Mouse (Mus musculus) left cerebral cortex, postnatal 10 days (tissue): ENCODE results near the gene Olfr553. TPM values are rescaled to one million over a fixed set of nuclear protein-coding genes. Genes with fewer than 3 reads are reported as not detected.
"Not testable (repeated sequence)": the region's sequence is repeated elsewhere in the genome, so short reads cannot be mapped to it uniquely, and the experiment has no call there.

Experiments
- DNase-seq, 2 experiments: peaks; one replicate each; pipeline ENCODE4 v3.0.0; 2021 to 2022; ENCODE audit warnings: low spot score in 2 of 2, mixed read lengths in 1 of 2; ENCODE audit errors: extremely low spot score in 1 of 2
- intact Hi-C: fragments of 180-260 bp; cut with DNase I; formaldehyde crosslinking; loops from one replicate; pipeline ENCODE4 v1.15.1; 2025
- total RNA-seq, 2 experiments: library from RNA; stranded (reverse); gene quantifications; 2 replicates each; pipeline ENCODE4 v1.2.3; 2021

The Olfr553 gene
- not detected for total RNA-seq

DNA sequence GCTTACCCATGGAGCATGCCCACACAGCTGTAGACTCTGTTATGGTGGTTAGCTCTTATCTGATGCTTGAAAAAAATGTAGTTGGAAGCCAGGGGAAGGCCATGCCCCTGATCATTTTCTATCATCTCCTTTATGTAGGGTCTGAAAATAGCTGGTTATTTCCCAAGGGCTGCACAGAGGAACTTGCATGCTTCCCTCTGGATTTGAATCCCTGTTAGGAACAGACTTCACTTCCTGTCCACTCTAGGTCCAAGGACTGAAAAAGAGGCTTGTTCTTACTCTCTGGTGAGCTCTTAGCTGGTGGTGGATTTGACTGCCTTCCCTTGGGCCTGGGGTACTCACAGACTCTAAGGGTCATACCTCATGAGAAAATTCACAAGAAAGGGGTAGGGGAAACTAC is at the start of gene Olfr553:
TSS of gene Olfr553 (minus strand) at position 101 of the 400 bp plus-strand sequence.
- DNase-seq, result no peak
- intact Hi-C loops, result no loop called here

DNA sequence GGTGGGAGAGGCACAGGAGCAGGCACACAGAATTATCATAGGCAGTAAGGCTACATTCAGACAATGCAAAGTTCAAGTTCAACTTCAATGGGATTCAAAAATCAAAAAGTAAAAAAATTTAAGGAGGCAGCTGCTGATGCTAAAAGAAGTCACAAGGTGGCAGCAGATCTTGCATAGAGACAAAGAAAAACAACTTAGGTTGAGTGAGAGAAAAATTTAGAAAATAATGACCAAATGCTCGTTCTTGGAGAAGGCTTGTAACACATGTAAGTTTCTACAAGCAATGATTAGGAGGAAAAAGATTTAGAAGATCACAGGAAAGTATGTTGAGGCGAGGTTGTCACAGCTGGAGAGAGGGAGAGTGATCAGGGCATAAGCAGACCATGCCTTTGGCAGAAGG is 47.4 kb upstream of the Olfr553 start:
- DNase-seq, result peak in 1 of 2 experiments; percentile 8

DNA sequence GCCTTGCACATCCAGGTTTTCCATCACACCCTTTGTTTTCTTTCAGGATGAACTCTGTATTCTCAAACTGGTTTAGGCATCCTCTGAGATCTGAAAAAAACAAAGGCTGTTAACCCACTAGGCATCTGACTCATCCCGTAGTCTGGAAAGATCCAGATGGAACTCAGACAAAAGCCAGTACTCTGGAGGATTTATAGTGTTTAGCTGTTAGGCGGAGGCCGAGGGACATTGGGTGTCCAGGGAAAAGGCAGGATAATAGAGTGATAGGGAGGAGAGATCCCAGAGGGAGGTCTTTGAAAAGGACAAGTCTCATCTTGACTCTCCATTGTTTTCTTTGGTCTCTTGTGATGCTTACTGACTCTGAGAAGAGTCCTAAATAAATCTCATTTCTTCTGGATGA is 46.6 kb upstream of the Olfr553 start, which contains the start of gene Olfr556:
TSS of gene Olfr556 (plus strand) at position 301 of the 400 bp plus-strand sequence.
- intact Hi-C loops, result loop anchor here (2.0 kb wide), 1 partner anchor 254 kb away; no protein-coding TSS in a partner anchor
- no peak for DNase-seq

More for the DNA sequence above, 47.4 kb upstream of the Olfr553 start:
- intact Hi-C loops, result loop anchor here (2.0 kb wide), 1 partner anchor 253 kb away; no protein-coding TSS in a partner anchor

DNA sequence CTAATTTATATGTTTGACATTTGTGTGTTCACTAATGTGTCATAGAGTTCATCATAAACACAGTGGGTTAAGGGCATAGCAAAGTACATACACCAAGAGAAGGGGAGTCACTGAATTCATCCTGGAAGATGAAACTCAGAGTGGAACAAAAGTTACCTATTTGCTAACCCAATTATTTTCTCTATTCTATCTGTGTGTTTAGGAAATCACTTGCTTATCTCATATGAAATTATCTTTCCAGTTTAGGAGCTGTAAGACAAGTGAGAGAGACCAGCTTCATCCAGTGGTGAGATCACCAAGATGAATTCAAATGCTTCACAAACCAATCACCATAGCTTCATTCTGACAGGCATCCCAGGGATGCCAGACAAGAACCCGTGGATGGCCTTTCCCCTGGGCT is 40.5 kb upstream of the Olfr553 start, which contains the start of gene Olfr555:
TSS of gene Olfr555 (plus strand) at position 301 of the 400 bp plus-strand sequence.
- DNase-seq, result no peak
- intact Hi-C loops, result loop anchor here (10.0 kb wide), 1 partner anchor 1216 kb away; no protein-coding TSS in a partner anchor

DNA sequence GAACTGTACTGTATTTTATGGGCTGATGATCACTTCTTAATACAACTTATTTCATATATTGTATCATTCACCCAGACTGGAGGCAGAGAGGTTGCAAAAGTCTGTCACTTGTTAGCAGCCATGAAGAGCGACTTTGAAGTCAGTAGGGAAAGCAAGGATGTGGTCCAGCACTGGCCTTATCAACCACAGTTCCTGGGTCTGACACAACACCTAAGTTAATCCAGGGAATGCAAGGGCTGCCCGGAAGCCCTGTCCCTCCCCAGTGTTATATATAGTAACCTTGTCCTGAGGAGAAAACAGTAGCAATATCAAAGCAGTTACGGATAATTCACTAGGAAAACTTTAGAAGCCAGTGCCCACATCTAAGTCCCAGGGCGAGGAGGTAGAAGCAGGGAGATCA is 26.9 kb upstream of the Olfr553 start:
- intact Hi-C loops, DNase-seq: not testable (repeated sequence)

DNA sequence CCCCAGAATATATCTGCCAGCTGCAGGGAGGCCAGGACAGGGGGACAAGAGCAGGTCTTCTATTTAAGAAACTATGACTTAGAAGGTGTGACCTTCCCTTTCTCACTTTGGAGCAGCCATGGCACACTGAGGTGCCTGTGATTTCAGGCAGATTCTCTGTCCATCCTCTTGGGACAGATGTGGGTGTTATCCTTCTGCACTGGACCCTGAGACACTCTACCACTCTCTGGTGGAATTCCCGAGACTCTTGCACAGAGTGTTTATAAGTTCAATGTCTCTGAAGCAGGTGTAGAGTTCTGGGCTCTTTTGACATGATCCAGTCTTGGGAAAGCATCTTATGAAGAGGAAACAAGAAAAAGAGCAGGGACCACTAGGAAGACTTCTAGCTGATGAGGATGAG is 20.1 kb upstream of the Olfr553 start, which contains the start of gene Olfr554:
TSS of gene Olfr554 (plus strand) at position 301 of the 400 bp plus-strand sequence.
- DNase-seq, result no peak
- intact Hi-C loops, result loop anchor here (5.0 kb wide), 1 partner anchor 131 kb away; no protein-coding TSS in a partner anchor

DNA sequence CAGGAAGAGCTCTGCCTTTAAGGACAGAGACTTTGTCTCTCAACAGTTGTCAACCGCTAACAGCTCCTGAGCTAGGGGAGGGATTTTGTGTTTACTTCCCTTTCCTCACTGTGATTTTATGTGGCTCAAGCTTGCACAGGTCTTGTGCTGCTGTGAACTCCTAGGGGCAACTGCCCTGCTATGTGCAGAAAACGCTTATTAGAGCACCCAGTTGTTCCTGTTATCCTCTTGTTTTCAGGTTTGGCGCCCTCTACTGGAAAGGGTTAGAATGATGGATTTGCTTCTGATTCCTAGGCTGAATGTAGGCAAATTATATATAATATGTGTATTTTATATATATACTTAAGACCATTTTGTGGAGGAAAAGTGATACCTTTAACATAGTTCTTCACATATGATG is 18.6 kb upstream of the Olfr553 start:
- no peak for DNase-seq
- intact Hi-C loops, result loop anchor here (5.0 kb wide), 1 partner anchor 129 kb away; no protein-coding TSS in a partner anchor

DNA sequence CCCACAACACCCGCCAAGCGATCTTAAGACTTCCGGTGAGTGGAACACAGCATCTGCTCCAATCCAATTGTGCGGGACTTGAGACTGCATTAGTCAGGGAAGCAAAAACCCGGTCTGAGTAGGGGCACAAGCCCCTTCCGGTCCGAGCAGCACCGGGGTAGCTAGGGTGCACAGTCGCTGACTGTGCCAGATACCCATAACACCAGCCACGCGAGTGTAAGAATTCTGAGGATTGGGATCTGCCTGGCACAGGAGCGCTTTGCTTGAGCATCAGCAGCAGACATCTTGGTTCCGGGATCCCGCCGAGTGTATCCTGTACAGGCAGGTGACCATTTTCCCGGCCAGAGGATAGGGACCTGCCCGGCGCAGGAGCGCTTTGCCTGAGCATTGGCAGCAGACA is 2.4 kb upstream of the Olfr553 start:
- DNase-seq, intact Hi-C loops: not testable (repeated sequence)

DNA sequence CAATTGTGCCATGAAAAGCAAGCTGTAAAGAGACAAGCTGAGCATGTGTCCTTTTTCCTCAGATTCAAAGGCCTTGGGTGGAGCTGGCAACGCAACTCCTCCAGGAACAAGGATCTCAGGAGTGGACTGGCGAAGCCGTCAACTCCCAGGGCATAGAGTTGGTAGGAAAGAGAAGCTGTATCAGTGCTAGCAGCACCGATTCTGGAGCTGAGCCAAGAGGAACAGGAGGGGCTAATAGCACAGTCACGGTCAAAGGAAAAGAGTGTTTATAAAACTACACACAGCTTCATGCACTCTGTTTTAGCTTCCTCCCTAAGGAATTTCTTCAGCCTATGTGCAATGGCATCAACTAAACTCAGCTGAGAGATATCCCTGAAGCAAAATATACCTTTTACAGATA is 1.6 kb upstream of the Olfr553 start:
- intact Hi-C loops, result no loop called here
- peak in 1 of 2 experiments; percentile 40 for DNase-seq

DNA sequence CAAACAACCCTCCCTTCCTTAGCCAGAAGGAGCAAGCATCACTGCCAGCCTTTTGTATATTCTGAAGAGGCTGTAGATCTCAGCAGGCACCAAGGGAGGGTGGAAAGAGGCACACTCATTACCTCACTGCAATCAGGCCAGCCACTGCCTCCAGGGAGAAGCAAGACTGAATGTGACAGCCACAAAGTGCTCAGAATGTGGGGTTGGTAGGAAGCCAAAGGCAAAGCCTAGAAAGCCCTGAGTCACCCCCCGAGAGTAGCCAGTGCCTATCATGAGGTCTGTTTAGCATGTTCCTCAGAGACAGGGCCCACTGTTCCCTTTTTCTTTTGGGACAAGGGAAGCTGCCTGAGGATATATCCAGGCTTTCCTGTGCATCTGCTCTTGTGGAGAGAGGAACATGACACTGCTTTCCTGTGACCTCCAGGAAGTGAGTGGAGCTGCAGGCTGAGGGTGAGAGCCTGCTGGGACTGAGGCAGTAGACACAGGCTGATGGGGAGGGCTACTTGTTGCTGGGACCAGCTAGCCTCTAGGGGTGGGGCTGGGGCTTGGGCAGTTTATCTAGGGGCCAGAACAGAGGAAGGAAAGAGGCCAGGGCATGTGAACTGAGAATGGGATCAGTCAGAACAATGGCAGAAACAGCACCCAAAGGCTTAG is 20.5 kb downstream of the Olfr553 start, which contains the start of gene Olfr552:
TSS of gene Olfr552 (plus strand) at position 393 of the 654 bp plus-strand sequence.
- intact Hi-C loops, result no loop called here
- DNase-seq, result no peak

DNA sequence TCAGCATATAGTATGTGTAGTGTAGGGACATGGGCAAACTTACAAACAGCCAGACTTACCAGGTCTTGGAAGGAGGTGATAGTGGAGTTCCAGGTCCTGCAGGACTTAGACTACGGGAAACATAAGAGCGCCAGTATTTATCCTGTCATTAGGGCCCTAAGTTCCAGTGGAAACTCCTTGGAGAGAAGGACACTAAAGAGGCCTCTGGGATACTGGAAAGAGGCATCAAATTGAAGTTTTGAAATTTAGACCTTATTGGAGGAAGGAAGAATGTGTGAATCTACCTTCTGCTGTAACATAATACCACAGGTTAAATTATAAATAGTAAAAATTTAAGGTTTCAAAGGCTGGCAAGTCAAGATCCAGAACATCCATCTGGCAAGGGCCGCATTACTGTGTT is 26.2 kb downstream of the Olfr553 start, which contains the start of gene Olfr551:
TSS of gene Olfr551 (minus strand) at position 101 of the 400 bp plus-strand sequence.
- DNase-seq, result no peak
- intact Hi-C loops, result no loop called here

DNA sequence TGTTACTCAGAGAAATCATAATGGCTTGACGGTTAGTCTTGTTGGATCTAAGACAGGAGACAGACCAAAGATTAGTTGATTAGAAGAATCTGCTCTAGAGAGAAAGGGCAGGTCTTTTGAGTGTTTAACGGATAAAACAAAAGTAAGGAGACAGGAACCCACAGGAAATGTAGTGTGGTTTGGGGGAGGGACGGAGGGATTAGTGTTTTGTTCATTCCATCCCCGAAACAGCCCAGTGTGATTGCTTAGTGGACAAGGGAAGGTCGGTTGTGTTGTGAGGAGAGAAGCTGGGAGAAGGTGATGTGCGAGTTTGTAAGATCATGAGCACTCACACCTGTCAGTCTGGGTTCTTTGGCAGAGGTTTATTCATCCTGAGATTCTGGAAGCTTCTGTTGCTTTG is 42.0 kb downstream of the Olfr553 start:
- intact Hi-C loops, result no loop called here
- DNase-seq, result no peak

DNA sequence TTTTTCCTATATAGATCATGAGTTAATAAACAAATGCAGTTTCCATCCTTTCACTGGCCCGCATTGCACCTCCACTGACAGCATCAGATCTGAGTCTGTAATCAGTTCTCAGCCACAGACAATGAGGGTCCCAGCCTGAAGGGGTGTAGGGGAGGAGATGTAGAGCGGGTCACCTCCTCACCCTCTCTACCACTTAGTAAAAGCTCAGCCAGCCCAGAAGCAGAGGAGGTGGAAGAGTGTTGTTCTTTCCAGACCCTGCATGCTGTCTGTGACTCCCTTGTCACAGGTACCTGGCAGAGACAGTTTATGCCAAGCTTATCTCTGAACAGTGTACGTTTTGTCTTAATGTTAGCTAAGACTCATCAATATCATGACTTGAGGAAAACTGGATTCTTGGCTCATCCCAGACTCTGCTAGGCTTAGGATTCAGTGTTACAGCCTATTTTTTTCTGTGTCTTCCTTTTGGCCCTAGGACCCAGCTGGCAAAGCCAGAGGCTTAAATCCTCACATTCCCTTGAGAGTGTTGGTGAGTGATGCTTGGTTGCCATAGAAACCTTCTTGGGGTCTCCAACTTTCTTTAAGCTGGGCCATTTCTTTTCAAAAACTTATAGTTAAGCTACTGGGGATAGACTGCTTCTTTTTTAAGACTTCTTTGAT is 44.7 kb downstream of the Olfr553 start:
- intact Hi-C loops, result no loop called here
- DNase-seq, result no peak

DNA sequence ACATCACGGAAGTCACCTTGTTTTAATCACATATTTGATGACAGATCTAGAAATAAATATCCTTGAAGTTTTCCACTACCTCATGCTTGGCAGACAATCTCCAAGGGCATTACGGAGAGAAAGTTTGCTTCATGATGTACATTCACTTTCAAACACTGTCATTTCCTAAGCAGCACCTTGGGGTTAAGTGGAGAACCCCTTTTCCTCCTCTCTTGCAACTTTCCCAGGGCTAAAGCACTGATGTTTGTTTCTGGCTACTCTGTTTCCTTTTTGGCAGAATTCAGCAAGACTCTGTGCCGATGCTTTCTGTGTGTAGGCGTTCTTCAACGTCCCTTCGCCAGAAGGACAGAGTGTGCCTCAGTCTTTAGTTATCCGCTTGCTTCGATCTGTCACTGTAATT is 46.9 kb downstream of the Olfr553 start, which contains the start of gene Olfr550:
TSS of gene Olfr550 (plus strand) at position 301 of the 400 bp plus-strand sequence.
- no peak for DNase-seq
- intact Hi-C loops, result no loop called here

DNA sequence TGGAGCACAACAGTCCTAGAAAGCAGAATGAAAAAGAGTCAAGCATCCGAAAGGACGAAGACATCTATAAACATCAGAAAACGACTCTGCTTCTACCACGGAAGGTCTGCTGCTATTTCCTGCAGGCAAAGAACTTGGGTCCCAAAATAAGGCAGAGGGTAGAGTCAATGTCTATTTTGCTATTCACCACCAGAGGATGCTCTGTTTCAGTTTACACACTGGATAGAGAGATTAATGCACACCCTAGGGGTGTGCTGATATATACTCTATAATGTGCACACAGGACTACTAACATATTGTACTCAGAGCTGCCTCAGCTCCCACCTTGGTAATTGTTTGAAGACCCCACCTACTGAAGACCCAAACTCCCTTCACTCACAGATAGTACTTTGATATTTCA is 51.8 kb downstream of the Olfr553 start:
- intact Hi-C loops, result no loop called here

DNA sequence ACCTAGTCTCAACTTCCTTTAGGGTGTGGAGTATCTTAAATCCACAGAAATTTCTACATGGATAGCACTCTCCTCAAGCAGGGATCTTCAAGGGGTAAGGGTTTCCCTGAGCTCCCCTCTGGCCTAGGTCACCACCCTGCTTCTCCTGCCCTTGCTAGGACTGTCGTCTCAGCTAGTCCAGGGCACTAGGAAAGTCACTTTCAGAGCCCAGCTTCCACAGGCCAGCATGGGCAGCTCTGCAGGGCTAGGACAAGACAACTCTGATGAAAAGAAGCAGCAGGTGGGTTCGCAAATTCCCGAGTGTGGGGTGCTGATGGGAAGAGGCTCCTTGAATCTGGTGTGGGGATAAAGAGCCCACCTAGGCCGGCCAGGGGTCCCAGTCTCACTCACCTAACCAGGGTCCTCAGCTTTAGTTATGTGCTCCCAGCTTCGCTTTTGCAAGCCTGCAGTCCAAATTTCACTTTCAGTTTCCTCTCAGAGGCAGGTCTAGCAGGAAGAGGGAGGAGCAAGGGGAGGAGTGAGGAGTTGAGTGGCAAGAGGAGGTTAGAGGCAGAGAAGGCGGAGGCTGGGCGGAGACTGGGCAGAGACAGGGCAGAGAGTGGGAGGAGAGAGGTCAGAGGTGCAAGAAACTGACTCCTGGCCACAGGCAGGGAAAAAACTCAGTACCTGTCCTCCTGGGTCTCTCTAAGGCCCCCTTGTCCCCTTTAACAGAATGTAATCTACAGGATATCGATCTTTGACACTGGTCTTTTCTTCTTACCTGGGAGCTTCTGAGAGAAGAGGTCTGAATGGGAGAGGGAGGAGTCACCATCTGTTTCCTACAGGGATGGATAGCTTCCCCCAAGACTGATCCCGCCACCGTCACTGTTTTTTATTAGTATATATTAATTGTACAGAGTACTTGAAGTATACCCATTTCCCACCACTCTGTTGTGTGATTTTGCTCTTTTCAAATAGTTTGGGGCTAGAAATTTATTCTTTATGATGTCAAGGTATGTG is 52.7 kb downstream of the Olfr553 start, which contains the start of gene Trim21:
TSS of gene Trim21 (minus strand) at position 488 of the 999 bp plus-strand sequence.
- DNase-seq, result peak; percentile 28 to 90
- intact Hi-C loops, result no loop called here

More for the DNA sequence above, 51.8 kb downstream of the Olfr553 start:
- no peak for DNase-seq
